Mouse (Mus musculus) cerebellum, adult (tissue): ENCODE data around the gene Catsper1.

ENCODE experiments used
- ATAC-seq: cut with Nextera tagmentation; 2 replicates; pipeline ENCODE4 v1.9.2; 2017; ENCODE audit warnings: mild to moderate bottlenecking, moderate library complexity, mixed read lengths; ENCODE audit not compliant: insufficient number of reproducible peaks, low FRiP score, low TSS enrichment

Gene Catsper1

DNA sequence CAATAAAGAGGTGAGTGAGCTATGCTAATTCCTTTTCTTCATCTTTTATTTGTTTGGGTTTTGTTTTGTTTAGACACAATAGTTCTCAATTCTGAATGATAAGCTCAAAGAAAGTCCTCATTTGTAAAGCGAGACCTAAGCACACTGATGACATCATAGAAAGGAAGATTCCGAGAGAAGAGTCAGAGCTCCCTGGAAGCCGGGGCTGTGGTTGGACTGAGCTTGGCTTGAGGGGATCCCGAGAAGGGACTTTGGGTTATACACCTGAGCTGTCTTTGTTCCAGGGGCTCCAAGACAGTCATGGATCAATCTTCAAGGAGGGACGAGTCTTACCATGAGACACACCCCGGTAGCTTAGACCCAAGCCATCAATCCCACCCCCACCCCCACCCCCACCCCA is at the start of gene Catsper1:
TSS of gene Catsper1 (plus strand) at position 301 of the 400 bp plus-strand sequence.
- no peak for ATAC-seq

DNA sequence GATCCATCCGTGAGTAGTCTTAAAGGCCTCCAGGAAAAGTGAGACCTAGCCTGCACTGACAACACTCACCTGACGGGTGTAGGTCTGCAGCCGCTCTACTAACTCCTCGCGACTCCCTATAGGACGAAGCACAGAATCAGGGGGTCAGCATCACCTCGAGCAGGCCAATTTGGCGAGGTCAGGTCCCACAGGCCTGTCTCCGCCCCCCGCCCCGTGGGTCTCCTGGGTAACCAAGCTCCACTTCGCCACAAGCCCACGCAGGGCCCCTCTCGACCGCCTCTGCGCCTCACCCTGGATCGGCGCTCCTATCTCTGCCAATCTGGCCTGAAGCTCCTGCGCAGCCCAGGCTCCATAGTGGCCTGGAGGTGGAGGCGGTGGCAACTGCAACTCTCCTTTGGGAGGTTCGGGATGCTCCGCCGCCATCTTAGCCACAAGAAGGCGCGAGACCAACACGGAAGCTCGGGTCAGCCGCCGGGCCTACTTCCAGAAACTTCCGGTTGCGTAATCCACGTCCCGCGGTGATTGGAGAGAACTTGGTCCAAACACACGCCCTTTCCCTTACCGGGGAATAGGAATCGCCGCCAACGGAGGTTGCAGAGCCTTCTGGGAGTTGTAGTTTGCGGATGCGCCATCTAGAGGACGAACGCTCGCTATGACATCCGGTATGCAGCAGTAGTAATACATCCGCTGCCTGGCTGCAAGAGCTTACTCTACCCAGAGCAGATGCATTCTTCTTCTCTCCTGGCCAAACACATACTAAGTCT is 40.4 kb upstream of the Catsper1 start, which contains the start of gene Sf3b2:
TSS of gene Sf3b2 (minus strand) at position 484 of the 764 bp plus-strand sequence.
- peak; percentile 91 for ATAC-seq

- no peak for ATAC-seq
These were observed 39.8 kb upstream of the Catsper1 start for GRCm38 (mm10) chr19:5295736-5296075.

DNA sequence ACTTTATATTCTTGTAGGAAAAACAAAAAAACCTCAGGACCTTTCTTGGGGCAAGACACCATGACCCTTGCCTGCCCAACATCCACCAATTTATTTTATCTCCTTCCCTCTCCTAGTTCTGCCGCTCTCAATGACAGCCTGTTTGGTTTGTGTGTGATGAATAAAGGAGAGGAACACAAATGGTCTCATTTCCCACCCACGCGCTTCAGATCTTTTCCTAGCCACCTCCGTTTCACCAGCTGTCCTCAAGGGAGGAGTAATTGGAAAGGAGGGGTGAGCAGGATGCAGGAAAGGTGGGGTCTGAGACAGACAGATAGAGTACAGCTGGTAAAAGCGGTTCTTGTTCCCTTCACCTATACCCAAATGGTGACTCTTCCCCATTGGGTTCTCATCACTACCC is 38.9 kb upstream of the Catsper1 start:
- no peak for ATAC-seq

DNA sequence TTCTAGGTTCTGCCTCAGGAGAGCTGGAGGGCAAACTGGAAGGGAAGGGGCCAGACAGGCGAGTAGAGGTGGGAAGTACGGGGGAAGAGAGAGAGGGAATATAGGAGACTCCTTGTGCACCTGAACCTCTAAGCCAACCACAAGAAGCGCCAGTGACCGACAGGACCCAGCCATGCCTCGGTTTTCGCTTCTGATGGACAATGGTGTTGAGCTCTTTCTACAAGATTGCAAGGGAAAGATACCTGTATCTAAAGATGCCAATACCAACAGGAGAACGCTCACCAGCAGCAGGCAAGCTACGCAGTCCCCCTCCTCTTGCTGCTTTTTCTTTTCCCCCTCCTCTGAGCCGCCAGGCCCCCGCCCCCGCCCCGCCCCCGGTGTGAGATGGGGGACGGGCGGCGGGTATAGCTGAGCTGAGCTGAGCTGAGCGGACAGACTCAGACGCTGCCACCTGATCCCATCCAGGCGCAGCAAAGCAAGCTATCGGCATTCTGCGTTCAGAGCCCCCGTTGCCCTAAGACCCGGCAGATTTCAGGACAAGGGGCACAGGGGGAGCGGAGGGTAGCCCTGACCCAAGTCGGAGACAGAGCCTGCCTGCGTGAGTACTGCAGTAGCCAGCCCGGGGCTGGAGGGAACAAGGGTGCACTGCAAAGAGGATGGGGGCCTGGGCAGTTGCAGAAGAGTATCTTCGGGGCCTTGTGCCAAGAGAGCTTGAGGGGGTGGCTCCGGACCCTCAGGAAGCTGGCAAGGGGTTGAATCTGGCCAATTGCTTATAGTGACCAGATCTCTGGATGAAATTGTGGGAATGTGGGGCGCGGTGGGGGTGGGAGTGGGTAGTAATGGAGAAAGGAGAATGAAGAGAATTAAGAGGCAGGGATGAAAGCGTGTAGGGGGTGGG is 37.4 kb upstream of the Catsper1 start, which contains the start of gene Gal3st3:
TSS of gene Gal3st3 (plus strand) at position 429 of the 898 bp plus-strand sequence.
- ATAC-seq = no peak

- ATAC-seq = no peak
These were observed 35.0 kb upstream of the Catsper1 start for GRCm38 (mm10) chr19:5300588-5300987.

- no peak for ATAC-seq
These were observed 33.1 kb upstream of the Catsper1 start for GRCm38 (mm10) chr19:5302455-5302854.

GRCm38 (mm10) chr19:5306279-5306678 is 29.3 kb upstream of the Catsper1 start:
- no peak for ATAC-seq

DNA sequence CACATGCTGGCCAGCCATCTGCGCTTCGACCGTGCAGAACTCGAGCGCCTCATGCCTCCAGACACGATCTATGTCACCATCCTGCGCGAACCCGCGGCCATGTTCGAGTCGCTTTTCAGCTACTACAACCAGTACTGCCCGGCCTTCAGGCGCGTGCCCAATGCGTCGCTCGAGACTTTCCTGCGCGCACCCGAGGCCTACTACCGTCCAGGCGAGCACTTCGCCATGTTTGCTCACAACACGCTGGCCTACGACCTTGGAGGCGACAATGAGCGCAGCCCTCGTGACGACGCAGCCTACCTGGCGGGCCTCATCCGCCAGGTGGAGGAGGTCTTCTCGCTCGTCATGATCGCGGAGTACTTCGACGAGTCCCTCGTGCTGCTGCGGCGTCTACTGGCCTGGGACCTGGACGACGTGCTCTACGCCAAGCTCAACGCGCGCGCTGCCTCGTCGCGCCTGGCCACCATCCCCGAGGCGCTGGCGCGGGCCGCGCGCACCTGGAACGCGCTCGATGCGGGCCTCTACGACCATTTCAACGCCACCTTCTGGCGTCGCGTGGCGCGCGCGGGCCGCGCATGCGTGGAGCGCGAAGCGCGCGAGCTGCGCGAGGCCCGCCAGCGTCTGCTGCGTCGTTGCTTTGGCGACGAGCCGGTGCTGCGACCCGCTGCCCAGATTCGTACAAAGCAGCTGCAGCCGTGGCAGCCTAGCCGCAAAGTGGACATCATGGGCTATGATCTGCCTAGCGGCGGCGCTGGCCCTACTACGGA is 28.4 kb upstream of the Catsper1 start:
- ATAC-seq = no peak

DNA sequence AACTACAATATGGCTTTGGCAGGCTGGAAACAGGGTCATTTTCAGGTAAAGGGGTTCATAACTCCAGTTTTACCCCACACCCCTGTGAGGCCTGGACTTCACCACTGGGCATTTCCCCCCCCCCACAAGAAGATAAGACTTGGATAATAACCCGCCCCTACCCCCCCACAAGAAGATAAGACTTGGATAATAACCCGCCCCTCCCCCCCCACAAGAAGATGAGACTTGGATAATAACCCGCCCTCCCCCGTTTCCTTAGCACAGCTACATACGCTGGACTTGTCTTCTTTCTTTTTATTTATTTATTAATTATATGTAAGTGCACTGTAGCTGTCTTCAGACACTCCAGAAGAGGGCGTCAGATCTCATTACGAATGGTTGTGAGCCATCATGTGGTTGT is 26.5 kb upstream of the Catsper1 start:
- no peak for ATAC-seq

DNA sequence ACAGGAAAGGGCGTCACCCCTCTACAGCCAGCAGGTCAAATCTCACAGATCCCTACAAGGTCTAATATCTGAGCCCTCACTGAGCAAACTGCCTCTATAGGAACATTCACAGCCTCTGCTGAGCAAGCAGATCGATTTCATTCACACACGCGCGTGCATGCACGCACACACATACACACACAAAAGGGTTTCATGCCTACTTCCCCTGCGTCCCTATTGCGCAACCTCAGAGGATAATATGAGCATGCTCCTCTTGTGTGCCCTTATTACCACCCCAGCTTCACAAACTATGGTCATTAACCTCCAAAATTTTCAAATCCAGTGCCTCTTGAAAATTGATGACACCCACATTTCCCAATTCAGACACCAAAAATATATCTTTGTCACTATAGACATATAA is 22.4 kb upstream of the Catsper1 start:
- ATAC-seq = no peak

DNA sequence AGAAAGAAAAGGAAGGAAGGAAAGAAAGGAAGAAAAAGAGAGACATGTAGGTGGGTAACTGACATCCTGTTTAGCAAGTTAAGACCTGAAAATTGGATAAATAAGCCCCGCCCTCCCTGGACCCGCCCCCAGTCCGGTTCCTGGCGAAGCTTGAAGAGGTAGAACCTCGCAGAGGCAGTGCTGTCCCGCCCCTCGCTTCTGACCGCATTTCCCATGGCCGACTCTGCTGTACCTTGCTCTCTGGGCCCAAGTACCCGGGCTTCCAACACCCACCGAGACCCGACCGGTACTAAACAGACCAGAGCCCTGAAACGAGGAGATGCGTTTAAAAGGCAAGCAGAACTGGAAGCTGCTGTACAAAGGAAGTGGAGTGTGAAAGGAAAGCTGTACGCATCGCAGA is 11.7 kb upstream of the Catsper1 start:
- no peak for ATAC-seq

- no peak for ATAC-seq
These were observed 7.6 kb upstream of the Catsper1 start for GRCm38 (mm10) chr19:5327970-5328369.

DNA sequence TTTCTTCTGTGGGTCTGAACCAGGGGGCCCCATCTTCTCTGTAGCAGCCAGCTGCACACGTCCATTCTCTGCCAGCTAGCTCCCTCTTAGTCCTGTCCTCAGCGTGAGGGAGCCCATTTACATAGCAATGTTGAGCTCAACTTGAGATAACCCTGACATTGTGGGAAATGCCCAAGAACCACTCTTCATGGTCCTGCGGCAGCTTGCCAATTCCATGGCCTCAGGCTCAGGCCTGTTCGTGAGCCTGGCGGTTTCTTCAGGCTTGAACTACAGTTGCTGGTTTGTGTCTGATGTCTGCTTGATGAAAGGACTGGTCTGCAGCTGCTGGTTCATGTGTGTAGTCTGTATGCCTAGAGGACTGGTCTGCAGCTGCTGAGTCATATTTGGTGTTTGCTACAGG is 800 bp upstream of the Catsper1 start:
- ATAC-seq = no peak

DNA sequence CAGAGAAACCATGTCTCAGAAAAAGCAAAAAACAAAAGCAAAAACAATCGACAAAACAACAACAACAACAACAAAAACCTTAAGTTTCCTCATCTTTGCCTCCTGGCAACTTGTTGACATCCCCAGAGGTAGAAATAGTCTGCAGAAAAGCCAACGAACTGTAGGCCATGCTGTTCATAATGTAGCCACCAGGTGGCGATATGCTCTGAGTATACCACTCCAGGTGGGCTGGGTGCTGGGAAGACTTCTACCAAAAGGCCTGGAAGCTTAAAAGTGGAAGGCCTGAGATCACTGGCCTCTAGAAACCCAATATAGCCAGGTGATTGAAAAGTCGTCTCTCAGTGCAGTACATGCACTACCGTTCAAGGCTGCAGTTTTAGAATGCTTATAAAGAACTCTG is 2.4 kb downstream of the Catsper1 start:
- ATAC-seq = no peak

GRCm38 (mm10) chr19:5341360-5341759 is 5.8 kb downstream of the Catsper1 start:
- ATAC-seq = no peak

DNA sequence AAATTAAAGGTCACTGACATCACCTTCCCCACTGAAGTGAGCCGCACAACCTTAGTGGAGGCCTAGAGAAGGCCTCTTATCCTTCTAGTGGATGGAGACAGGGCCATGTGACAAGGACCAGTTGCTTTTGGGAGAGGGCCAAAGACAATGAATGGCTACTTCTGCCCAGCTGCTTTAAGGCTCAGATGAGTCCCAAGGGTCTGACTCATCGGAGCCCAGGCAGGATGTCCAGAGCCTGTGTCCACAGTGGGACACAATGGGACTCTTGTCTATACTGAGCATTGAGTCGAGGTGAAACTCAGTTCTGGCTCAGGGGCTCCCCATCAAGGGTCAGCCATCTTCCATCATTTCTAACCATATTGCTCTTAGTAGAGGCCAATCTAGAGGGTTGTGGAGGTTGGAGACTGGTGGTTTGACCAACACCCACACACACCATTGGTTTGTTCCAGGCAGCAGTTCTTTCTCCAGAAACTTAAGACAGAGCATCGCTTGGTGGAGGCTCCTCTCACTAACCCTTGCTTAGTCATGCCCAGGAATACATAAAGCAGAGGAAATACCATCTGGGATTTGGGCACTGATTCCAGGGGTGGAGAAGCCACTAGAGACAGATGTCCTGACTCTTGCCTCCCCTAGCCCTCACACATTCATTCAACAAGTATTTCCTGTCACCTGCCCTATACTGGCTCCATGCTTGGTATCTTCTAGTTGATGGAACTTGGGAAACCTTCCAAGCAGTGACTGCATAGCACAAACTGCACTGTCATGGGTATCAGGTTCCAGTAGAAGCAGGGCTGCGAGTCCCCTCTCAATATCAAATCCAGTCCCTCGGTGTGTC is 10.0 kb downstream of the Catsper1 start:
- ATAC-seq = no peak

- ATAC-seq = no peak
These were observed 12.5 kb downstream of the Catsper1 start for GRCm38 (mm10) chr19:5348064-5348463.

DNA sequence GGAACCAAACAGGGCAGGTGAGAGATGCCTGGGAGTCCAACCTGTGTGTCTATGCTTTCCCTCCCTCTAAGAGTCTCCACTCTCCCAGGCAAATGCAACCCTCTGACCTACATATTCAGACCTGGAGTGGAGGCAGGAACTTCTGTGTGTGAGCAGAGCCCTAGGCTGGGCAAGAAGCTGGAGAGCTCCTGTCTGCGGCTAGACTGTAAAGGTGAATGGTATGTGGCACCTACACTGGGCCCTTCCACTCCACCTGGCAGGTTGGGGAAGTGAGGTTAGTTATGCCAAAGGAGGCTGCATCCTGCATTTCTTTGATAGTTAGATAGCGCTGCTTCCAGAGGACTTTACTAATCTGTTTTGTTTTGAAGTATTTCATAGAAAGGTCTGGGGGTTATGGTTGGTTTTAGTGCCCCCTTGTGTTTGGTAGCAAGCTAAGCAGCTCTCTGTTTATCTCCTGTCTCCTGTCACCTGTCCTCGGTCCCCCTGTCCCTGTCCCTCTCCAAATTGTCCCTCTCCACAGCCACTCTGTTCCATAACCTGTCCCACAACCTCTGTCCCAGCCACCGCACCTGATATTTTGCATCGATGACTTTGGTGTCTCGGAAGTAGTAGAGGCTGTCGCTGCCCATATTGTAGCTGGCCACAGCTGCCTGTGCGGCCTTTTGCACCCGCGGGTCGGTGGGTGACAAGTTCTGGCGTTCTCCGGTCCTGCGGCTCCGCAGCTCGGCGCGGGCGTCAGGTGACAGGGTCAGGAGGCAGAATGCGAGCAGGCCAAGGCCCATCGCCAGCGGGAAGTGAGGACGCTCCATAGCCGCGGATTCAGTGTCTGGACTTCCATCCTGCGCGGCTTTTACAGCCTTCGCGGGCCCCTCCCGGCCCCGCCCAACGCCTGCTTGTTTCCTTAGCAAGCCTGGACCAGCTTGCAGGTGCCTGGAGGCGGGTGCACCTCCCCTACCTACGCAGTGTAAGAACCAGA is 13.3 kb downstream of the Catsper1 start:
- ATAC-seq = peak; percentile 64; the same call in 1 of the 2 replicates
